ENCODE assay signal across 29 mouse cellular contexts in genomic region chr8:112664067-112664466, GRCm38 (mm10).
"Had no signal": no experiment of that assay in that cellular context is flagged by ENCODE, and none has a peak within 500 bp of the region (broad histone marks: within the 10 kb centered on the region; RNA-seq: fewer than 3 reads in every experiment).

No protein-coding gene starts in this region.

- H3K9me3 ChIP-seq: heart, embryonic 13.5 days; heart, embryonic 15.5 days; hindbrain, embryonic 13.5 days; hindbrain, embryonic 15.5 days; kidney, embryonic 15.5 days; limb, embryonic 13.5 days; limb, embryonic 15.5 days had no signal

- H3K27ac ChIP-seq: gastrocnemius, adult 2 months; heart, adult 2 months; heart, embryonic 13.5 days; heart, embryonic 15.5 days; hindbrain, embryonic 13.5 days; hindbrain, embryonic 15.5 days; hindbrain, postnatal 0 days; kidney, embryonic 15.5 days; kidney, postnatal 0 days; layer of hippocampus, adult 2 months; limb, embryonic 13.5 days; limb, embryonic 15.5 days; liver, embryonic 12.5 days; liver, embryonic 14.5 days had no signal

- DNase-seq: gastrocnemius, adult 2 months; gastrocnemius, postnatal 10 days; gastrocnemius, postnatal 25 days; heart, adult 11 months; heart, adult 2 months; heart, postnatal 14 days; heart, postnatal 36 days; kidney, adult 11 months; kidney, adult 2 months; kidney, adult 9 months; kidney, postnatal 14 days; kidney, postnatal 36 days; layer of hippocampus, adult 9-11 months; layer of hippocampus, postnatal 36 days; left cerebral cortex, postnatal 4 days; lung, adult 18-20 months had no signal

- H3K4me1 ChIP-seq: heart, embryonic 13.5 days; heart, embryonic 15.5 days; hindbrain, embryonic 13.5 days; hindbrain, embryonic 15.5 days; kidney, embryonic 15.5 days; limb, embryonic 15.5 days; liver, embryonic 12.5 days had no signal

- H3K36me3 ChIP-seq: heart, embryonic 13.5 days; heart, embryonic 15.5 days; hindbrain, embryonic 13.5 days; hindbrain, embryonic 15.5 days; kidney, embryonic 15.5 days; limb, embryonic 13.5 days; limb, embryonic 15.5 days; liver, embryonic 12.5 days had no signal

- H3K4me2 ChIP-seq: heart, embryonic 11.5 days; heart, embryonic 13.5 days; heart, embryonic 15.5 days; hindbrain, embryonic 13.5 days; hindbrain, embryonic 15.5 days; kidney, embryonic 15.5 days; limb, embryonic 13.5 days; limb, embryonic 15.5 days; liver, embryonic 12.5 days had no signal

- H3K4me3 ChIP-seq: gastrocnemius, adult 2 months; heart, adult 2 months; heart, embryonic 13.5 days; heart, embryonic 15.5 days; hindbrain, embryonic 13.5 days; hindbrain, embryonic 15.5 days; kidney, embryonic 15.5 days; layer of hippocampus, adult 2 months; limb, embryonic 13.5 days; limb, embryonic 15.5 days; liver, embryonic 12.5 days had no signal

- H3K27me3 ChIP-seq: heart, embryonic 13.5 days; heart, embryonic 15.5 days; hindbrain, embryonic 13.5 days; hindbrain, embryonic 15.5 days; kidney, embryonic 15.5 days; limb, embryonic 13.5 days; limb, embryonic 15.5 days; liver, embryonic 12.5 days had no signal
